Mouse (Mus musculus) forebrain, embryonic 11.5 days (tissue): ENCODE data around the gene Dhx40. TPM values are rescaled to one million over a fixed set of nuclear protein-coding genes. Genes with fewer than 3 reads are reported as not detected.
A peak's percentile ranks its signal among the peaks of the same experiment; 100 is the strongest.

Experiments used
- ATAC-seq: fragments of 200-750 bp; cut with Nextera tagmentation; replicated peaks from 2 replicates; pipeline ENCODE4 v1.8.0; 2017; ENCODE audit warnings: moderate TSS enrichment; ENCODE audit not compliant: low FRiP score
- DNase-seq: peaks from one replicate; pipeline ENCODE4 v3.0.0-alpha.2; 2017; ENCODE audit warnings: low spot score
- H3K27ac ChIP-seq: fragments of 300-500 bp; sonication (generic); 2 replicates; pipeline ENCODE4 v1.5.1; 2014; ENCODE audit warnings: low read depth, low read length
- H3K27me3 ChIP-seq: fragments of 300-500 bp; sonication (generic); 2 replicates; pipeline ENCODE4 v1.6.1; 2014; ENCODE audit warnings: mild to moderate bottlenecking, low read length, mixed read lengths; ENCODE audit not compliant: control insufficient read depth, insufficient read depth
- H3K36me3 ChIP-seq: fragments of 300-500 bp; sonication (generic); 2 replicates; pipeline ENCODE4 v1.6.1; 2014; ENCODE audit warnings: mild to moderate bottlenecking, low read length, moderate library complexity, mixed read lengths; ENCODE audit not compliant: control insufficient read depth, insufficient read depth
- H3K4me1 ChIP-seq: fragments of 300-500 bp; sonication (generic); replicated peaks from 2 replicates; pipeline ENCODE4 v1.6.1; 2014; ENCODE audit warnings: low read length, mixed read lengths; ENCODE audit not compliant: control insufficient read depth, insufficient read depth
- H3K4me2 ChIP-seq: fragments of 300-500 bp; sonication (generic); 2 replicates; pipeline ENCODE4 v1.6.1; 2014; ENCODE audit warnings: low read depth, mild to moderate bottlenecking, low read length, moderate library complexity, mixed read lengths; ENCODE audit not compliant: severe bottlenecking
- H3K4me3 ChIP-seq: fragments of 300-500 bp; sonication (generic); 2 replicates; pipeline ENCODE4 v1.5.1; 2014; ENCODE audit warnings: low read depth, low read length
- H3K9ac ChIP-seq: fragments of 300-500 bp; sonication (generic); 2 replicates; pipeline ENCODE4 v1.6.1; 2014; ENCODE audit warnings: low read length
- H3K9me3 ChIP-seq: fragments of 300-500 bp; sonication (generic); 2 replicates; pipeline ENCODE4 v1.6.1; 2016; ENCODE audit warnings: low read length, mixed read lengths; ENCODE audit not compliant: control insufficient read depth
- WGBS: fragments of 180-500 bp; shearing (Covaris S2); extraction: QIAGEN DNeasy Blood & Tissue Kit; methylation state at CpG from one replicate; pipeline ENCODE4 v1.1.7; 2014; 5-methylcytosine and 5-hydroxymethylcytosine counted together
- polyA plus RNA-seq: library from polyadenylated mRNA; unstranded; fragments of >200 nt; fragmentation: Nextera tagmentation; extraction: Ambion mirVana; gene quantifications from 2 replicates; pipeline ENCODE4 v1.2.1, GENCODE M21; 2014

Gene Dhx40
- polyA plus RNA-seq: 47.5 and 54.1 TPM in 2 replicates

DNA sequence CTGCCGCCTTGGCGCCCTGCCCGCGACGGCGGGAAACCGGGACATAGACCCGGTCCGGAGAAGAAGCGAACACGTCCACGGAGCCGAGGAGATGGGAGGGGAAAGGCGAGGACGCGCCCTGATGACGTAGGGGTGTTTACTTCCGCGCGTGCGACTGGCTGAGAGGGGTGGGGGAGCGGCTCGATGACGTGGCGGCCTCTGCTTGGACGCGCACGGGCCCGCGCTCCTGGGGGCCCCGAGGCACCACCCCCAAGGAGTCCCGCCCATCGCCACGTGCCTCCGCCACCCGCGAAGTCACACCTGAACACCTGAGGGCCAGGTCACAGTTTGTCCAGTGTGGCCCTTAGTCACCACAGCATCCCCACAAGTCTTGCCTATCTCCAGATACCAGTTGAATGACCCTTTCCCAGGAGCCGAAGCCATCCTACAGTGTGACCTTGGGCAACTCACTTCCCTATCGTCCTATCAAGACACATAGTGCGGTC is at the start of gene Dhx40:
Gene Dhx40 (minus strand): TSS at position 242 of the 485 bp plus-strand sequence.
- no peaks in the 10 kb centered on the region for H3K9me3 ChIP-seq
- peaks cover 3% of the 10 kb centered on the region; the same call in 1 of the 2 replicates for H3K36me3 ChIP-seq
- peaks cover 2% of the 10 kb centered on the region; the same call in 1 of the 2 replicates for H3K4me1 ChIP-seq
- ATAC-seq (peak; percentile 92), DNase-seq (peak; percentile 96)
- H3K9ac ChIP-seq: peak within 1 kb of the TSS; percentile 76
- no peaks in the 10 kb centered on the region for H3K27me3 ChIP-seq
- H3K4me2 ChIP-seq: peak within 1 kb of the TSS; percentile 49
- peak within 1 kb of the TSS; percentile 85 for H3K27ac ChIP-seq
- peak within 1 kb of the TSS; percentile 98 for H3K4me3 ChIP-seq
- 6% methylated on average over 40 of the region's 40 CpGs for WGBS

DNA sequence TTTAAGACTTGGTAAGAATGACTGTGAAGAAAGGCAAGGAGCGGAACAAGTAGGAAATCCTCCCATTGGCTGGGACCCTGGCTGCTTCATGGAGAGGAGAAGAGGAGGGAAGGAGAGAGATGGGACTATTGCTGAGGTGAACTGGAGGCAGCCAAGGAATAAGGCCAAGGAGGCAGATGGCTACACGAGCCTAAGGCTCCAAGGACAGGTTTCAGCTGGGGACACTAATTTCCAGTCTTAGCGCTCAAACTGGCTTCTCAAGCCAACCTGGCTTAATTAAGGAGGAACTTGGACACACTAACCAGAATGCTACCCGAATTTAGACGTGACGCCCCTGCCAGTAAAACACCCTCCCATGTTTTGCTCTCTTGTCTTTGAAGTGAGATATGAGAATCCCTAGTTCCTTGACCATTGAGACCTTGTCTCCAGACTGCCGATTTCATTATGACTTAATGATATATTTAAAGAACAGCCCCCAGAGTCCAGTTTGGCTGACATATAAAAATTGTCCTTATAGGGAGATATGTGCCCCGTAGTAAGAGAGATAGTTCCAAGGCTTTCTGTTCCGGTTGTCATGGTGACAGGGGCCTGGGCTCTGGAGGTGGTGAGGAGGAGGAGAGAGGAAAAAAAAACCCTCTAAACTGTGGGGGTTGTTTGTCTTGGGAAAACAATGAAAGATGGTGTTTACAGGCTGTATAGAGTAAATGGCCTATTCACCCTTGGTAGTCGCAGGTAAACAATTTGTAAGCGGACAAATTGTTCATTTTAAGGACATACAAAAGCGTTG is 48.3 kb upstream of the Dhx40 start:
- no peaks in the 10 kb centered on the region for H3K36me3 ChIP-seq
- peaks cover 8% of the 10 kb centered on the region; the same call in 1 of the 2 replicates for H3K4me1 ChIP-seq
- ATAC-seq (no peak), DNase-seq (no peak)
- 73% methylated on average over 12 of the region's 12 CpGs for WGBS
- H3K27ac ChIP-seq: no peak overlapping the region
- no peak overlapping the region for H3K4me2 ChIP-seq
- no peaks in the 10 kb centered on the region for H3K27me3 ChIP-seq
- no peaks in the 10 kb centered on the region for H3K9me3 ChIP-seq
- no peak overlapping the region for H3K9ac ChIP-seq
- no peak overlapping the region for H3K4me3 ChIP-seq

- Histone ChIP-seq H3K9me3 (no peaks in the 10 kb centered on the region), H3K9ac (no peak overlapping the region), H3K4me2 (no peak overlapping the region), H3K4me1 (peaks cover 8% of the 10 kb centered on the region; the same call in 1 of the 2 replicates), H3K4me3 (no peak overlapping the region), H3K27me3 (no peaks in the 10 kb centered on the region), H3K36me3 (no peaks in the 10 kb centered on the region), H3K27ac (peak overlapping the region; percentile 37; the same call in 1 of the 2 replicates)
- WGBS: 75% methylated on average over 3 of the region's 3 CpGs
- DNase-seq (no peak), ATAC-seq (no peak)
These were observed 45.5 kb upstream of the Dhx40 start for GRCm38 (mm10) chr11:86853081-86853480.

DNA sequence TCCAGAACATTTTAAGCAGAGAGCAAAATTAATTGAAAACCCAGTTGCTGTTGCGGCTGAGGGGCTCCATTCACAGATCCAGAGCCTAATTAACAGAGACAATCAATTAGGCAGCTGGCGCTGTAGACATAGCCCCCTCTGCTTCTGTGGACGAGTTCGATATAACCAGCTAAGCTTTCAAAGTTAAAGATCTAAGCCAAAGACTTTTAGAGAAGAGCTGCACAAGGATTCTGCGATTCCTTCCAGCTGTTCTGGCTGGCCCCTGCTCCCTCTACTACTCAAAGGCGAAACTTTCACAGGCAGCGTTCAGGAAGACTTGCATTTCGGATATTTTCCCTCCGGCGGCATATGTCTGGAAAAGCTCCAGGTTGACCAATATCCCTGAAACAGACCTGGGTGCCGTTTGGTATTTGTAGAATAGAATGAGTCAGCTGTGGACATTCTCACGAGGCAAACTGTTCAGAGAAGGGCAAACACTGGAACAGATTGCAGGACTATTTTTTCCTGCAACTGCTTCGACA is 45.0 kb upstream of the Dhx40 start:
- no peak overlapping the region for H3K4me2 ChIP-seq
- WGBS: 34% methylated on average over 13 of the region's 13 CpGs
- H3K4me3 ChIP-seq: no peak overlapping the region
- no peak overlapping the region for H3K9ac ChIP-seq
- H3K9me3 ChIP-seq: no peaks in the 10 kb centered on the region
- DNase-seq (peak; percentile 55), ATAC-seq (no peak; the same call in 1 of the 2 replicates)
- no peaks in the 10 kb centered on the region for H3K36me3 ChIP-seq
- H3K4me1 ChIP-seq: peaks cover 8% of the 10 kb centered on the region; the same call in 1 of the 2 replicates
- H3K27ac ChIP-seq: peak overlapping the region; percentile 37; the same call in 1 of the 2 replicates
- no peaks in the 10 kb centered on the region for H3K27me3 ChIP-seq

DNA sequence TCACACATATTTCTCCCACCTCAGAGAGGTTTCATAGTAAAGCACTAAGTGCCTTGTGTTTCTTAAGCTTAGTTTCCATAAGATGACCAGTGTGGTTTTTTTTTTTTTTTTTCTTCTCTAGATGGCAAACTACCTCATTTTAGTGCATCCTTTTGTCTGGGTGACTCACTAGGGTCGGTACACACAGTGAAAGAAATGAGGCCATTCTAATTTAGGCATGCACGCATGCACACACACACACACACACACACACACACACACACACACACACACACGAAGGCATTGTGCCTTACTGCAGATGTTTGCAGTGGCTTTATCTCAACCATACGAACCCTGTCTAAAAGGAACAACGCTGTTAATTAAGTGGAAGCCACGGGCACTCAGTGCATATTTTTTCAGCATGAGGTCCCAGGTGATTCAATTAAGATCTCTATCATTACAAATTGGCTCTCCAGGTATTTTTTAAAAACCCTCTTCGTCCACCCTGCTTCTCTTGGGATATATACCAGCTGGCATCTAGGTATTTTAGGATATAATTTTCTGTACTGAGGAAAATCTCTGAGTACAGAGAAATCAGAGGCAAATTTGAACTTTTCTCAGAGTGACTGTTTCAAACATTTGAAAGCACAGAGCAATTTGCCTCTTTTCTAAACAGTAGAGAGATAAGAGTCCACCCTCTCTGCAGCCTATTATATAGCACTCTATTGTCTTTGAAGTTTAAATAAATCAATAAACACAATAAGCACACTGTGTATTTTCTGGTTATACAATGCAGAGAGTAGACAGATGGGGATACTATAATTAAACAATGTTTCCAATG is 44.4 kb upstream of the Dhx40 start:
- Histone ChIP-seq H3K9ac (0 out of 2 replicates have a peak overlapping the region, but pooled peaks have one; percentile 4), H3K27me3 (no peaks in the 10 kb centered on the region), H3K27ac (peak overlapping the region; percentile 51), H3K4me3 (no peak overlapping the region), H3K4me2 (no peak overlapping the region), H3K4me1 (peaks cover 8% of the 10 kb centered on the region; the same call in 1 of the 2 replicates), H3K36me3 (no peaks in the 10 kb centered on the region), H3K9me3 (no peaks in the 10 kb centered on the region)
- 17% methylated on average over 7 of the region's 7 CpGs for WGBS
- DNase-seq (peak; percentile 67), ATAC-seq (peak; percentile 61; the same call in 1 of the 2 replicates)

- Histone ChIP-seq H3K9ac (0 out of 2 replicates have a peak overlapping the region, but pooled peaks have one; percentile 4), H3K9me3 (no peaks in the 10 kb centered on the region), H3K4me1 (peaks cover 8% of the 10 kb centered on the region; the same call in 1 of the 2 replicates), H3K27me3 (no peaks in the 10 kb centered on the region), H3K4me2 (no peak overlapping the region), H3K27ac (peak overlapping the region; percentile 51), H3K36me3 (no peaks in the 10 kb centered on the region), H3K4me3 (no peak overlapping the region)
- 60% methylated on average over 7 of the region's 7 CpGs for WGBS
- ATAC-seq (no peak), DNase-seq (no peak)
These were observed 43.7 kb upstream of the Dhx40 start for GRCm38 (mm10) chr11:86851234-86851671.

DNA sequence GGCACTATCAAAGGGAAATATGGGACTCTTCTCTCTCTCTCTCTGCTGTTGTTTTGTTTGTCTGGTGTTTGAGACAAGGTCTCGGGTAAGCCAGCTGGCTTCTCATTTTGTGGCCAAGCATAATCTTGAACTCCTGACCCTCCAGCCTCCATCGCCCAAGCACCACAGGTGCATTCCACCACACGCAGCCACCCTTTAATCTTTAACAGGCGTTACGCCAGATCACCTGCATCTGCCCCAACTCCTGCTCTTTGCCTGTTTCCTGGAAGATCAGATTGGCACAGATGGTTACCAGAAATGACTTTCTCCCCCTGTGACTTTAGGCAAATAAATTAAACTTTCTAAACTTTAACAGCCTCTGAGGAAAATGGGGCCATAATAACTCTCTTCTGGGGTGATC is 36.3 kb upstream of the Dhx40 start:
- Histone ChIP-seq H3K4me3 (no peak overlapping the region), H3K36me3 (no peaks in the 10 kb centered on the region), H3K4me2 (no peak overlapping the region), H3K27me3 (no peaks in the 10 kb centered on the region), H3K9me3 (no peaks in the 10 kb centered on the region), H3K27ac (no peak overlapping the region), H3K9ac (no peak overlapping the region), H3K4me1 (peaks cover 4% of the 10 kb centered on the region; the same call in 1 of the 2 replicates)
- DNase-seq (no peak), ATAC-seq (no peak)
- 83% methylated on average over 5 of the region's 5 CpGs for WGBS

DNA sequence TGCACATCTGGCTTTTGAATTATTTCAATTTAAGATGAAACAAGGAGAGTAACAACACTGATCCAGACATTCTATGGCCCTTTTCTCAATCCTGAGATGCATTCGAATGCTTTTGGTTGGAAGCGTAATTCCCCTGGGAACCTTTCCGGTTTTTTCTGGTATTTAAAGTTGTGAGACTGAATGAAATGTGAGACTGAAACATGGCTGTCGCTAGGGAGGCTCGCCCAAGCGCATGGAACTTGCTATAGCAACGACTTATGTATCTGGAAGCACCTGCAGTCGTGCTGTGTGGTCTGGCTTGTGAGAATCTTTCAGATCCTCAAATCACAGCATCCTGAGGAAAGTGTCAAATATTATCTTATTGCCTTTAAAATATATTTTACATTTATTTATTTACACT is 33.7 kb upstream of the Dhx40 start:
- no peak overlapping the region for H3K27ac ChIP-seq
- no peak overlapping the region for H3K4me3 ChIP-seq
- H3K9me3 ChIP-seq: no peaks in the 10 kb centered on the region
- H3K27me3 ChIP-seq: no peaks in the 10 kb centered on the region
- no peak overlapping the region for H3K9ac ChIP-seq
- peaks cover 4% of the 10 kb centered on the region; the same call in 1 of the 2 replicates for H3K4me1 ChIP-seq
- H3K36me3 ChIP-seq: no peaks in the 10 kb centered on the region
- no peak overlapping the region for H3K4me2 ChIP-seq
- WGBS: 87% methylated on average over 8 of the region's 8 CpGs
- DNase-seq: no peak
- ATAC-seq: no peak
